Mouse (Mus musculus): ENCODE results near the gene Srrm4. TPM values are rescaled to one million over a fixed set of nuclear protein-coding genes. Genes with fewer than 3 reads are reported as not detected.
"Not testable (repeated sequence)": the region's sequence is repeated elsewhere in the genome, so short reads cannot be mapped to it uniquely, and the experiment has no call there.

The Srrm4 gene
- polyA plus RNA-seq, 1 experiment from 2014 or later, result 19.2 TPM

DNA sequence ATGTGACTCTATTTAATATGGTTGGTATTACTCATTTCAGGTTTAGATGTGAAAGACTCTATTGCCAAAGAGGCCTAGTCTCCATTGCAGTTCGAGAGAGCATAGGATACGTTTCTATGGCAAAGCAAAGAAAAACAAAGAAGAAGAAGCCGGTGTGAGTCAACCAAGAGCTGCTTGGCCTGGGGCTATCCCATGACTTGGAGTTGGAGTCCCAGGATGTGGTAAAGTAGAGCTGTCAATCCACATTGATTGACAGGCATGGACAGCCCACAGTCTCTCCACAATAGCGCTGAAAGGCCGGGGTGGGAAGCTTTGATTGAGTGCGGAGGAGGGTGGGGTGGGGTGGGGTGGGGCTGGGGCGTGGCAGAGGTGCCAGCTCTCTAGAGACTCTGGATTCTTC is 158.7 kb downstream of the Srrm4 start:
- Histone ChIP-seq H3K36me3 (no peaks in the 10 kb centered on the region), H3K9ac (no peak overlapping the region), H3K27ac (replicated peaks) (no peak overlapping the region), H3K4me3 (no peak overlapping the region), H3K27me3 (no peaks in the 10 kb centered on the region), H3K4me1 (replicated peaks) (peaks cover 11% of the 10 kb centered on the region), H3K9me3 (no peaks in the 10 kb centered on the region), H3K4me2 (no peak overlapping the region)
- WGBS, result 75% methylated on average over 7 of the region's 7 CpGs
- ATAC-seq (ENCODE audit: low read depth), result no peak

DNA sequence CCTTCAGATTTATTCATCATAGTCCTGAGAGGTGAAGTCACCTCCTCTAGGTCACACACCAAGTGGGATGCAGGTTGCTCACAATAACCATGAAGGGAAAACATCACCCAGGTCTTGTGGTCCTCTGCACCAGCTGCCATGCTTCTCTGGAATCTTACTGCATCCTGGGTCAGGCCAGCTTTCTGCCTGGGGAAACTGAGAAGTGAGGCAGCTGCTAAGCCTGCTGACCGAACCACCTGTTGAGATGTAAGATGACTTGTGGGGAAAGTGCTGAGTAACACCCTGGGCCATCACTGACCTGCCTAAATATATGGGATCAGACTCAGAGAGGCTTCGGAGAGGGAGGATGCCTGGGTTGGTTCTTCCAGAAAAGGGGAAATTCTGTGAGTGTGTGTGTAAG is 164.9 kb downstream of the Srrm4 start:
- 84% methylated on average over 2 of the region's 2 CpGs for WGBS

DNA sequence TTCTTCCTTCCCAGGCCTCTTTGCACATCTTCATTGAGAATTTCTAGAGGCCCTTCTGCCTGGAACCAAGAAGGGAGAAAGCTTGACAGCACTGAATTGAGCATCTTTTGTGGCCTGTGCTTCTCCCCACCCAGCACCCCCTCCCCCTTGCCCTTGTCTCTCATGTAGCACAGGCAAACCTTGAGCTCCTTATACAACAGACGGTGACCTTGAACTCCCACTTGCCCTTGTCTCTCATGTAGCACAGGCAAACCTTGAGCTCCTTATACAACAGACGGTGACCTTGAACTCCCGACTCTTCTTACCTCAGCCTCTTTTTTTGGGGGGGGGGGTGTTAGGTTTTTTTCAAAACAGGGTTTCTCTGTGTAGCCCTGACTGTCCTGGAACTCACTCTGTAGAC is 165.9 kb downstream of the Srrm4 start:
- not testable (repeated sequence) for H3K27ac ChIP-seq (replicated peaks); ATAC-seq (ENCODE audit: low read depth); H3K9ac ChIP-seq; H3K4me3 ChIP-seq; H3K9me3 ChIP-seq; H3K36me3 ChIP-seq; H3K4me2 ChIP-seq
- peaks cover 28% of the 10 kb centered on the region for H3K27me3 ChIP-seq
- WGBS, result 87% methylated on average over 3 of the region's 3 CpGs
- H3K4me1 ChIP-seq (replicated peaks), result peaks cover 26% of the 10 kb centered on the region

More for the DNA sequence above, 164.9 kb downstream of the Srrm4 start:
- no peak for ATAC-seq (ENCODE audit: low read depth)
- no peak overlapping the region for H3K9ac ChIP-seq
- no peaks in the 10 kb centered on the region for H3K36me3 ChIP-seq
- H3K4me2 ChIP-seq, result no peak overlapping the region
- no peak overlapping the region for H3K27ac ChIP-seq (replicated peaks)
- H3K27me3 ChIP-seq, result peaks cover 24% of the 10 kb centered on the region
- peaks cover 19% of the 10 kb centered on the region for H3K4me1 ChIP-seq (replicated peaks)
- no peaks in the 10 kb centered on the region for H3K9me3 ChIP-seq
- no peak overlapping the region for H3K4me3 ChIP-seq

DNA sequence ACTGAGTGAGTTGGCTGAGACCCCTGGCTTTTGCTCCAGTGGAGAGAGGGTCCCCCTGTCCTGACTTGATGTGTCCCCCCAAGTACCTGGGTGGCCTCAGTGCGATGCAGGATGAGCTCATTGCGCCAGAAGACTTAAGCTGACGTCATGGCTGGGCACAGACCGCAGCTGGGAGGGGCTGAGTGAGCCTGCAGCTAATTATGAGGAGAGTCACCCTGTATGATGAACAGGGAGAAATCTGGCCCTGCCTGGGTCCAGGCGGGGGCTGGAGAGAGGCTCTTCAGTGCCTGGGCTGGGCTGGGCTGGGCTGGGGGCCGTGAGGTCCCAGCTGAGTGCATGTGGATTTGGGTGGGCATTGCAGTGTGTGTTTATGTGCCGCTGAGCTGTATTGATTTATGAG is 166.3 kb downstream of the Srrm4 start:
- no peak for ATAC-seq (ENCODE audit: low read depth)
- Histone ChIP-seq H3K4me2 (no peak overlapping the region), H3K27me3 (peaks cover 28% of the 10 kb centered on the region), H3K4me3 (no peak overlapping the region), H3K9ac (no peak overlapping the region), H3K4me1 (replicated peaks) (peaks cover 30% of the 10 kb centered on the region), H3K27ac (replicated peaks) (no peak overlapping the region), H3K9me3 (no peaks in the 10 kb centered on the region), H3K36me3 (no peaks in the 10 kb centered on the region)
- 54% methylated on average over 7 of the region's 7 CpGs for WGBS

DNA sequence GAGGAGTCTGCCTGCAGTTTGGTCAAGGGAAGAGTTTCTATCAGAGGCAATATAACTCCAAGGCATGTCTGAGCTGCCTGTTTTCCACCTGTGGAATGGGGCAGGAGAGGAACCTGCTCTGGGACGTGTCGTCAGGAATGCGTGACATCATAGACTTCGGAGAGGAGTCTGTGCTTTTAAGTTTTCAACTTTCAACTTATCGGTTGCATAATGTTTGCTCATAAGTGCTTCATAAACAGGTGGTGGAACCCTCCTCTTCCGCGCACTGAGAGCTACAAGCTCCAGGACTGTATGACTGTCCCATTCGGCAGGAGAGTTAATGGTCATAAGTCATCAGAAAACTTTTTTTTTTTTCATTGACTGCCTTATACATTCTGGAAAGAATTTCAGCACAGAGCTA is 167.9 kb downstream of the Srrm4 start:
- ATAC-seq (ENCODE audit: low read depth), result no peak
- Histone ChIP-seq H3K4me3 (no peak overlapping the region), H3K27me3 (peaks cover 28% of the 10 kb centered on the region), H3K36me3 (no peaks in the 10 kb centered on the region), H3K27ac (replicated peaks) (no peak overlapping the region), H3K4me2 (no peak overlapping the region), H3K9ac (no peak overlapping the region), H3K4me1 (replicated peaks) (peaks cover 32% of the 10 kb centered on the region), H3K9me3 (no peaks in the 10 kb centered on the region)
- WGBS, result 84% methylated on average over 8 of the region's 8 CpGs

DNA sequence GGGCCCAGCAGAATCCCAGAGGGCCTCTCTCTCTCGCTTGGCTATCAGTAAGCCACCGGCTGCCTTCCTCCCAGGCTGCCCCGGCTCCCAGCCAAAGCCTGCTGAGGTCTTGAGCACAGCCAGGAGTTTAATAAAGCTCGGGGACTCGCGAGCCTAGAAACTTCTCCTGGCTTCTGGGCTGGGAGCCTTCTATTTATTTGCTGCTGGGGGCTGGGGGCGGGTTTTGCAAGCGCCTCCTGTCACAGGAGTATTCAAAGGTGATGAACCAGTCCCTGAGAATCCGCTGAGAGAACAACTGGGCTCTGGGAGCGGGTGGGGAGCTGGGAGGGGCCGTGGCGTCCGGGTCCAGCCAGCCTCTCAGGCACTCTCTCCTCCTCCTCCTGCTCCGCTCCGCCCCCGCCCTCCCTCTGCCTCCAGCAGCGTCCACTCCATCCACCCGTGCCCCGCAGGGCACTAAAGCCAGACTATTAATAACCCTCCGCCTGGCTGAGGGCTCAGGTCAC is 168.9 kb downstream of the Srrm4 start, which contains the start of gene Hspb8:
Gene Hspb8, minus strand, starts transcription at position 166 of the 503 bp plus-strand sequence.
- no peaks in the 10 kb centered on the region for H3K36me3 ChIP-seq
- H3K27ac ChIP-seq (replicated peaks), result no peak within 1 kb of the TSS
- H3K9ac ChIP-seq, result peak within 1 kb of the TSS; percentile 58
- ATAC-seq (ENCODE audit: low read depth), result no peak
- H3K27me3 ChIP-seq, result peaks cover 28% of the 10 kb centered on the region
- 0% methylated on average over 19 of the region's 20 CpGs for WGBS
- H3K4me1 ChIP-seq (replicated peaks), result peaks cover 38% of the 10 kb centered on the region
- H3K9me3 ChIP-seq, result no peaks in the 10 kb centered on the region
- peak within 1 kb of the TSS; percentile 22 for H3K4me3 ChIP-seq
- peak within 1 kb of the TSS; percentile 54 for H3K4me2 ChIP-seq

DNA sequence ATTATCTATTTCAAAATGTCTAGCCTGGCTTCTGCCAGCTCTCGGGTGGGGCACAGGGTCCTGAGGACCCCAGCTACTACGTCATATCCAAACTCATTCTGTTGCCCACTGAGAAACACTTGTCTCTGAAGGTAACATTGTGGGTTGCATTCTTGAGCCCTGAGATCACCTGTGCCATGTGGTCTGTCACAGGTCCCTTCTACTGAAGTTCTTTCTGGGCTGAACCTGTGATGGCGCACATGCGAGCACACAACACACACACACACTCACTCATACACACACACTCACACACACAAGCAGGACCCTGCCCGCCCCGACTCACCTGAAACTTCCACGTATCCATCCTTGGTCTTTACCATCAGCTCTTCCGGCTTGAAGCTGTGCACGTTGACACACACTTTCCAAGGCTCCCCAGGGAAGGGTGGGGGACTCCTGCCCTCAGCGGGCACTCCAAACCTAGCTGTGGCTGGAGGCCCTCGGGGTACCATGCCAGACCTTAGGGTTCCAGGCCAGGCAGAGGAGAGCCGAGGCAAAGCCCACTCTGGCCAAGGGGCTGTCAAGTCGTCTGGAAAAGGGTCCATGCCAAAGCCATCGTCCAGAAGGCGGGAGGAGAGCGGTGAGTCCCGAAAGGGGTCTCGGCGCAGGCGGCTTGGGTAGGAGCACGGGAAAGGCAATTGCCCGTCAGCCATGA is 169.7 kb downstream of the Srrm4 start:
- peak overlapping the region; percentile 54 for H3K4me2 ChIP-seq
- peak overlapping the region; percentile 22 for H3K4me3 ChIP-seq
- no peak for ATAC-seq (ENCODE audit: low read depth)
- H3K4me1 ChIP-seq (replicated peaks), result peaks cover 38% of the 10 kb centered on the region
- H3K27ac ChIP-seq (replicated peaks), result no peak overlapping the region
- H3K9me3 ChIP-seq, result no peaks in the 10 kb centered on the region
- H3K9ac ChIP-seq, result peak overlapping the region; percentile 58
- no peaks in the 10 kb centered on the region for H3K36me3 ChIP-seq
- peaks cover 28% of the 10 kb centered on the region for H3K27me3 ChIP-seq
- 54% methylated on average over 22 of the region's 22 CpGs for WGBS

DNA sequence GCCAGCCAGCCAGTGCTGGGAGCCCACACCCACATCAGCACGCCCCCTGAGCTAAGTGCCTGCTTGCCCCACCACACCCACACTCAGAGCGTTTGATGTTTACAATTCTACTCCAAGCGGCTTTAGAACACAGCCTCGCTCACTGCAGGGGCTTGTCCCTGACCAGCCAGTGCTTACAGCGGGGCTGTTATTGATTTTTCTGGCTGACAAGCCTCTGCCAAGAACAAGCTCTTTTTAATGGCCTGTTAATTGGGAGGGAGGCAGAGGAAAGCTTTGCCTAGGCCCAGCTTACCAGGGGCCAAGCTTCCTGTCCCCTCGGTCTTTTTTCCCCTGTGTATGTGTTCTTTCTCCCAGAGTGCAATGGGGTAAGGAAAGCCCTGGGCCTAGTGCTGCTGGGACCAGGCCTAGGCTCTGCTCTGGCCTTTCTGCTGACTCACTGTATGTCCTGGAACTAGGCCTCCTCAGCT is 170.8 kb downstream of the Srrm4 start:
- H3K36me3 ChIP-seq, result no peaks in the 10 kb centered on the region
- H3K4me1 ChIP-seq (replicated peaks), result peaks cover 44% of the 10 kb centered on the region
- 6% methylated on average over 6 of the region's 6 CpGs for WGBS
- H3K9me3 ChIP-seq, result no peaks in the 10 kb centered on the region
- H3K4me2 ChIP-seq, result peak overlapping the region; percentile 9; the same call in 1 of the 2 replicates
- ATAC-seq (ENCODE audit: low read depth), result peak; percentile 42; the same call in 1 of the 2 replicates
- peaks cover 28% of the 10 kb centered on the region for H3K27me3 ChIP-seq
- H3K27ac ChIP-seq (replicated peaks), result peak overlapping the region; percentile 70
- H3K9ac ChIP-seq, result peak overlapping the region; percentile 38; the same call in 1 of the 2 replicates
- no peak overlapping the region for H3K4me3 ChIP-seq

DNA sequence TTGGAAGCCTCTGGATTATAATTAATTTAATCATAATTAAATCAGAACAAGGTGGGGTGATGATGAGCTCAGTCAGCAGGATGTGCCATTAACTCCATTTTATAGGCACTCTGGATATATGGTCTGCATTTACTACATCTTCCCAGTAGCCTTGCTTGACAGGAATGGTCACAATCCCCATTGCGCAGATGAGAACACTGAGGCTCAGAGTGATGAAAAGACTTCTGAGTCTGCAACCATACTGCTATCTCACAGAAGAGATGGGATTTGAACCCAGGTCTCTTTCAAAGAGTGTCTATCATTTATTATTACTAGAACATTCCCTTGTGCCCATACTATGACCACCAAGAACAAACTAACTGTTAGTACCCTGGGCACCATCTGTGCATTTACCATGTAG is 171.4 kb downstream of the Srrm4 start:
- H3K36me3 ChIP-seq, result no peaks in the 10 kb centered on the region
- peaks cover 28% of the 10 kb centered on the region for H3K27me3 ChIP-seq
- 0 out of 2 replicates have a peak overlapping the region, but pooled peaks have one; percentile 9 for H3K4me2 ChIP-seq
- no peaks in the 10 kb centered on the region for H3K9me3 ChIP-seq
- H3K4me3 ChIP-seq, result no peak overlapping the region
- 100% methylated on average over 1 of the region's 1 CpGs for WGBS
- peaks cover 44% of the 10 kb centered on the region for H3K4me1 ChIP-seq (replicated peaks)
- H3K9ac ChIP-seq, result 0 out of 2 replicates have a peak overlapping the region, but pooled peaks have one; percentile 38
- no peak for ATAC-seq (ENCODE audit: low read depth)
- peak overlapping the region; percentile 70; the same call in 1 of the 2 replicates for H3K27ac ChIP-seq (replicated peaks)

DNA sequence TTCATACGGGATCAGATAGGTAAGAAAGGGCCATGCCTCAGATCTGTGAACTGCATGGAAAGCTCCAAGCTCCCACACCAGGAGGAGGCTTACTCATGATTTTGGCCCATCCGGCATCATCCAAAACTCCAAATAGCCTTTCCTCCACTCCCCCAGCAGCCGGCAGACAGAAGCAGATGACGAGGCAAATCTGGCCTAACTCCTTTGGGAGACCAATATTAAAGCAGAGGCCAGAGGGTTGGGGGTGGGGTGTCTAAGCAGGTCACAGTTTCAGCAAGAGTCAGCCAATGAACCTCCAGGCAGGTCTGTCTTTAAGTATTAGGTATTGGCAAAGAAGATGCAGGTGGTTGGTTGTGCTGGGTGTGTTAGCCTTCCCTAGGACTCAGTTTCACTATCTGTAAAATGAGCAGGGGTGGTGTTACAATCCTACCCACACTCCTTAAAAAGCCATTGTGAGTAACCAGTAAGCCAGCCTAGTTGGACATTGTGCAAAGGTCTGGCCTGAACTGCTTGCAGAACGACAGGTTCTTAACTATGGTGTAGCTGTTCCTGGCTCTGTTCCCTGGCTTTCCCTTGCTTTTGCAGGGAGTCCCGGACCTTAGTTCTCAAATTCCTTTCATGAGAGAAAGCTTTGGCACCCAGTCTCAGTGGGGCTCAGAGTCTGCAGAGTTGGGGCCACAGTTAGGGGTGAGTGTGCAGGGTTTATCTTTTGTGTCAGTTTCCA is 172.1 kb downstream of the Srrm4 start:
- no peaks in the 10 kb centered on the region for H3K36me3 ChIP-seq
- H3K4me3 ChIP-seq, result no peak overlapping the region
- H3K9ac ChIP-seq, result no peak overlapping the region
- H3K27ac ChIP-seq (replicated peaks), result no peak overlapping the region
- ATAC-seq (ENCODE audit: low read depth), result no peak
- no peak overlapping the region for H3K4me2 ChIP-seq
- peaks cover 28% of the 10 kb centered on the region for H3K27me3 ChIP-seq
- no peaks in the 10 kb centered on the region for H3K9me3 ChIP-seq
- WGBS, result 56% methylated on average over 6 of the region's 6 CpGs
- H3K4me1 ChIP-seq (replicated peaks), result peaks cover 43% of the 10 kb centered on the region

DNA sequence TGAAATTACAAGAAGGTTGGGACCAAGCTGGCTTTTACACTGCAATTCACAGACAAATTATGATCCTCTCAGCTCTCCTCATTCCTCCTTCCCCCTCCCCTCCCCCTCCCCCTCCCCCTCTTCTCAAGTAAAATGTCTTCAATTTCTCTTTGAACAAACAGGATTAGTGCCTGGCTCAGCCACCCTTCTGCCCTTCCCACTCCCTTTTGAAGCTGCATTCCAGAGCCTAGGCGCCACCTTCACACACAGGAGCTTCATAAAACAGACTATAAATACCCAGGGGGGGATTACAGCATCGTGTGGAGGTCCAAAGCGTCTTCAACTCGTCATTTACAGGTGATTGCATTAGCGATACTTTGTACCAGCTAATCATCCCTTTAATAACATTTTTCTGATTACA is 175.4 kb downstream of the Srrm4 start:
- 17% methylated on average over 5 of the region's 5 CpGs for WGBS
- Histone ChIP-seq H3K4me2 (no peak overlapping the region), H3K27me3 (no peaks in the 10 kb centered on the region), H3K4me3 (no peak overlapping the region), H3K4me1 (replicated peaks) (peaks cover 25% of the 10 kb centered on the region), H3K9ac (no peak overlapping the region), H3K36me3 (no peaks in the 10 kb centered on the region), H3K9me3 (no peaks in the 10 kb centered on the region), H3K27ac (replicated peaks) (no peak overlapping the region)
- ATAC-seq (ENCODE audit: low read depth), result no peak
